Mouse (Mus musculus) T-helper 17 cell (primary cell): ENCODE measurements around the gene Kif5c.

ENCODE experiments used
- in situ Hi-C, 2 experiments: fragments of 300-600 bp; cut with MboI, MseI; formaldehyde crosslinking; loops; 1 replicate in 1 of 2; 2 replicates in 1 of 2; pipeline ENCODE4 v1.15.1; 2025; ENCODE audit warnings: high pct_unique_total_duplicates in 2 of 2

Gene Kif5c

GRCm38 (mm10) chr2:49771172-49771571 is 152.1 kb downstream of the Kif5c start:
- in situ Hi-C loops, result loop anchor here (5.0 to 25.0 kb wide), 2 partner anchors 101 to 1041 kb away; no protein-coding TSS in a partner anchor

- in situ Hi-C loops, result loop anchor here (5.0 to 25.0 kb wide), 2 partner anchors 99 to 1039 kb away; no protein-coding TSS in a partner anchor
Observed at GRCm38 (mm10) chr2:49773194-49773931, 154.3 kb downstream of the Kif5c start.

- in situ Hi-C loops, result loop anchor here (5.0 to 25.0 kb wide), 2 partner anchors 98 to 1038 kb away; no protein-coding TSS in a partner anchor
Observed at GRCm38 (mm10) chr2:49774180-49774579, 155.1 kb downstream of the Kif5c start.

DNA sequence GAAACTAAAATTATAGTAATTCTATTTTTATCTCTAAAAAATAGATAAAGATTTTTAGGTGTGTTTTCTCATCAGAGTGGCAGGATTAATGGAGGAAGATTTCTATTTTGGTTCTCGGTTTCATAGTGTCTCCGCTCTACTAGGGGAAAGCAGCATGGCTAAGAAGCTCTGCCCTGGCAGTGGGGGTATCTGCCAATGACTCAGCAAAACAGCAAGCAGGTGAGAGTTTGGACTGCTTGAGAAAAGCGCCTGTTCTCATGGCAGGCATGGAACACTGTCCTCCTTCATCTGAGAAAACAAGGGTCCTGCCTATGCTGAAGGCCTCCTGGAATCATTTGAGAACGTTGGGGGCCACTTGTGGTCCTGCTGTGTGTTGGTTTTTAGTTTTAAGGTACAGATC is 156.1 kb downstream of the Kif5c start:
- in situ Hi-C loops, result no loop called here

- in situ Hi-C loops, result no loop called here
Observed at GRCm38 (mm10) chr2:49775735-49776134, 156.6 kb downstream of the Kif5c start.

DNA sequence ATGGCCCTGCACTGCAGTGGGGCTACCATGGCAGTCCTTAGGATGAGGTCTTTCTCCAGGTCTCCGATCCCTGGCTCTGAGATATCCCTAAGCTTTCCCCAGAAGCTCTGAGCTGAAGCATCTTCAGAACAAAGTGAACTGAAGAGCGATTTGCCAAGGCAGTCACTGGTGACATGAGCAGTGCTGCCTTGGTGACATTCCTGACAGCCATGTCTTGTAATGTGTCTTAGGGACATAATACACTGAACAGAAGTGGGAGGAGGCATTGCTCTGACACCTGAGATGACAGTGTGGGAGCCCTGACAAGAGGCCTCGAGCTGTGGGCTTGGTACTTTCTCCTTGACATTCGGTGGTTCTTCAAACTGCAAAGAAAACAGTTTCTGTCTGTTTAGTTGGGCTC is 157.3 kb downstream of the Kif5c start:
- in situ Hi-C loops, result no loop called here

- in situ Hi-C loops, result no loop called here
Observed at GRCm38 (mm10) chr2:49787376-49788050, 168.4 kb downstream of the Kif5c start, which contains the start of gene Lypd6b. Gene Lypd6b (plus strand): TSS chr2:49787688.

- in situ Hi-C loops, result no loop called here
Observed at GRCm38 (mm10) chr2:49788051-49788418, 168.9 kb downstream of the Kif5c start.

- in situ Hi-C loops, result no loop called here
Observed at GRCm38 (mm10) chr2:49788643-49789042, 169.5 kb downstream of the Kif5c start.

DNA sequence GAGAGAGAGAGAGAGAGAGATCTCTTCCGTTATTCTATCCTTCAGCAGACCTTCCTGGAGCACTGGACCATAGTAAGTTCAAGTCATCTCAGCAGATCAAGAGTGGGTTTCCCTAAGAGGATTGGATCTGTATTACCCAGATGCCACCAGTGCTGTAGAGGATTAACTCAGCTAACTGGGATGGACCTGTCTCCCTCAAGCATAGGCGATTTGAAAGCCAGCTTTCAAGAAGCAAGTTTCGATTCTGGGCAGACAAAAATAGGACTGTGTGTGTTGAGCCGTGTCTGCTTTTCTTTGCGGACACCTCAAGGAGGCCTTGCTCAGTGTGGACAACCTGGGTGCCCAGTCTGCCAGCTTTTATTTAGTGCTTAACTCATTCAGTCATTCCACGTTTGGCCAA is 170.0 kb downstream of the Kif5c start:
- in situ Hi-C loops, result no loop called here

DNA sequence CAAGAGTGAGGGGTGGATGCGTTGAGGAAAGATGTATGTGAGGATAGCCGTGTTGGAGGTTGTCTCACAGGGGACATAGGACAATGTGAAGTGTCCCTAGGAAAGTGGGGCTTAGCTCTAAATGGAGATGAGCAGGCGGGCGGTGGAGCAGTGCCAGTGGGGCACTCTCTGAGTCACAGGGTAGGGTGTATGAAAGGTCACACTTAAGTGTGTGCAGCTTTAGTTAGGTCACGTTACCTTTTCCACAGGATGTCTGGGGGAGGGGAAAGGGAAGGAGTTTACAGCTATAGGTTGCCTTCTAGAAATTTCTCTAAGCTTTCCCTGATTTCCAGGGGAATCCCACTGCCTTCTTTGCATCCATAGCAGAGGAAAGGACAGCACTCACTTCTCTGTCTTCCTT is 170.4 kb downstream of the Kif5c start:
- in situ Hi-C loops, result no loop called here

GRCm38 (mm10) chr2:49797444-49798143 is 178.5 kb downstream of the Kif5c start:
- in situ Hi-C loops, result no loop called here

GRCm38 (mm10) chr2:49804448-49804847 is 185.3 kb downstream of the Kif5c start:
- in situ Hi-C loops, result loop anchor here in 1 of 2 experiments (10.0 kb wide), 1 partner anchor 840 kb away; no protein-coding TSS in a partner anchor

GRCm38 (mm10) chr2:49805736-49806371 is 186.8 kb downstream of the Kif5c start:
- in situ Hi-C loops, result loop anchor here in 1 of 2 experiments (10.0 kb wide), 1 partner anchor 841 kb away; no protein-coding TSS in a partner anchor

DNA sequence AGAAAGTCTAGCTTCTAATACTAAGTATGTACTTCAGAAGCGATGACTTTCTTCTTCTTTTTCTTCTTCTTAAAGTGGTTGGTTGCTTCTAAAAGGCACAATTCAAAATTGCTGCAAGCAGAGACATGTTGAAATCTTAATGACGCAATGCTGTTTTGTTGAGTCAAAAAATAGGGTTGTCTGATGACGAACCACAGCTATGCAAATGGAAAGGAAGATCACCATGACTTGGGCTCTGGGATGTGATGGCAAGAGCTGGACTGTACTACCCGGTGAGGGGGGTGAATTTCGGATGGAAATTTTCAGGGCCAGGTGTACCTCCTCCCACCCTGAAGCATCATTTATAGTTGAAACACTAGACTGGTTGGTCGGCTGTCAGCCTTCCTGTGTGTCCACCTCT is 190.4 kb downstream of the Kif5c start:
- in situ Hi-C loops, result loop anchor here in 1 of 2 experiments (10.0 kb wide), 1 partner anchor 845 kb away; no protein-coding TSS in a partner anchor

DNA sequence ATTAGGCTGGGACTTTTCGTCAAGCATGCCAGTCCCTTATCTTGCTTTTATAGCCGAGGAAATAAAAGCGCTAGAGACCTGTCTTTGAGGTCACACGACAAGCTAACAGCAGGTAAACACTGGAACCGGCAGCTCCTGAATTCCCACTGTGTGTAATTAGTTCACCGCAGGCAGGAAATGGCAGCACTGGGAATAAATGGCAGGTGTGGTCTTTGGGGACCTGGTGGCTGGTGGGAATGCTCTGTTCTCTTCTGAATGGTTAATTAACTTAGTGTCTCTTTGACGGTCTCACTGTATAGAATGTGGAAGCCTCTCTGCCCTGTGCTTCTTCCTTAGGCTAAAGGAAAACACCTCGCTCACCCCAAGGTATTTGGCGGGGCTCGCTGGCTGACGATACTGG is 192.3 kb downstream of the Kif5c start:
- in situ Hi-C loops, result loop anchor here in 1 of 2 experiments (10.0 kb wide), 1 partner anchor 1313 kb away; no protein-coding TSS in a partner anchor

GRCm38 (mm10) chr2:49811871-49812363 is 192.8 kb downstream of the Kif5c start:
- in situ Hi-C loops, result loop anchor here in 1 of 2 experiments (10.0 kb wide), 1 partner anchor 1313 kb away; no protein-coding TSS in a partner anchor

DNA sequence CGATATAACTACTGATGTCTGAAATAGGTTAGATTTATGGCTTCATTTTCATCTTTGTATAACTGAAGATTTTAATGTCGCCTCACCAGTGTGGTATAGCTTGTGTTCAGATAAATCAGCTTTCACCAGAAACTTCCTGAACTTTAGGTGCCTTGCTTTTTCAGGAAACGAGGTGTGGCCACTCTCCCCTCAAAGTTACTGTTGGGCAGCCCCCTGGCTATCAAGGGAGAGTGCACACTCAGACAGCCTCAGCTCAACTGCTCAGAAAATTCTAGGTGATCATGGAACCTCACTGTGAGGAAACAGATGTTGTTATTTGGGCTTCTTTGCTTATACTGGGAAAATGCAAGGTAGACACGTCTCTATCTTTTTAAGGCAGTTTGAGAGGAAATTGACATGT is 194.1 kb downstream of the Kif5c start:
- in situ Hi-C loops, result loop anchor here in 1 of 2 experiments (10.0 kb wide), 1 partner anchor 1312 kb away; no protein-coding TSS in a partner anchor

DNA sequence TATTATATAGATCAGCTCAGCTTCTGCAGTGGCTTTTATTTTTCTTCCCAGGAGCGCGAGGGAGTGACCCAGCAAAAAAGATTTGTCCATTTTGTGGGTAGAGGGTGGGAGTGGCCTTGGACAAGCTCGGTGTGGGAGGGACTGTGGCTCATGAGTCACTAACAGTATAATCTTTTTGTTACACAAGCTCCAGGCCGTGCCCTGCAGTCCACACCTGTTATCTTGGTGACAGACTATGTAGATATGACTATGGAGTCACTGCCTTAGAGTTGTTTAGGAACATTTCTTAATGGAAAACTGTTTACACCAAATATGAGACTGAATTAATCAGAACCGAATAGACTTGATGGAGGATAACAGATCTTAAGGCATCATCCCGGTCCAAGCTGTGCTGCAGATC is 194.9 kb downstream of the Kif5c start:
- in situ Hi-C loops, result loop anchor here in 1 of 2 experiments (10.0 kb wide), 1 partner anchor 1311 kb away; no protein-coding TSS in a partner anchor

GRCm38 (mm10) chr2:49815696-49816320 is 196.7 kb downstream of the Kif5c start:
- in situ Hi-C loops, result loop anchor here in 1 of 2 experiments (10.0 kb wide), 1 partner anchor 1309 kb away; no protein-coding TSS in a partner anchor
